Mouse (Mus musculus) neural tube, embryonic 15.5 days (tissue): ENCODE measurements around the gene Zfp719. TPM values are rescaled to one million over a fixed set of nuclear protein-coding genes. Genes with fewer than 3 reads are reported as not detected.

Experiments used
- ATAC-seq: fragments of 200-750 bp; cut with Nextera tagmentation; 2 replicates; pipeline ENCODE4 v1.8.0; 2017; ENCODE audit warnings: mild to moderate bottlenecking, moderate TSS enrichment, moderate library complexity; ENCODE audit not compliant: low FRiP score
- H3K27ac ChIP-seq: fragments of 300-500 bp; sonication (generic); replicated peaks from 2 replicates; pipeline ENCODE4 v1.5.1; 2015; ENCODE audit warnings: mild to moderate bottlenecking, inconsistent platforms
- H3K27me3 ChIP-seq: fragments of 300-500 bp; sonication (generic); replicated peaks from 2 replicates; pipeline ENCODE4 v1.6.1; 2015; ENCODE audit warnings: inconsistent platforms
- H3K36me3 ChIP-seq: fragments of 300-500 bp; sonication (generic); 2 replicates; pipeline ENCODE4 v1.6.1; 2015; ENCODE audit warnings: inconsistent platforms
- H3K4me1 ChIP-seq: fragments of 300-500 bp; sonication (generic); 2 replicates; pipeline ENCODE4 v1.6.1; 2015; ENCODE audit warnings: inconsistent platforms
- H3K4me2 ChIP-seq: fragments of 300-500 bp; sonication (generic); 2 replicates; pipeline ENCODE4 v1.6.1; 2015; ENCODE audit warnings: inconsistent platforms, mild to moderate bottlenecking, moderate library complexity
- H3K4me3 ChIP-seq: fragments of 300-500 bp; sonication (generic); replicated peaks from 2 replicates; pipeline ENCODE4 v1.5.1; 2015; ENCODE audit warnings: mild to moderate bottlenecking, inconsistent platforms
- H3K9ac ChIP-seq: fragments of 300-500 bp; sonication (generic); replicated peaks from 2 replicates; pipeline ENCODE4 v1.6.1; 2015; ENCODE audit warnings: mild to moderate bottlenecking, inconsistent platforms
- H3K9me3 ChIP-seq: fragments of 300-500 bp; sonication (generic); replicated peaks from 2 replicates; pipeline ENCODE4 v1.6.1; 2016; ENCODE audit warnings: inconsistent platforms
- WGBS: fragments of 180-500 bp; shearing (Covaris S2); methylation state at CpG from one replicate; pipeline ENCODE4 v1.1.7; 2015; ENCODE audit warnings: mixed read lengths; 5-methylcytosine and 5-hydroxymethylcytosine counted together
- polyA plus RNA-seq: library from polyadenylated mRNA; unstranded; fragments of >200 nt; fragmentation: Nextera tagmentation; extraction: Ambion mirVana; gene quantifications from 2 replicates; pipeline ENCODE4 v1.2.1, GENCODE M21; 2015

Gene Zfp719
- polyA plus RNA-seq, 1 experiment from 2014 or later: 13.3 TPM

DNA sequence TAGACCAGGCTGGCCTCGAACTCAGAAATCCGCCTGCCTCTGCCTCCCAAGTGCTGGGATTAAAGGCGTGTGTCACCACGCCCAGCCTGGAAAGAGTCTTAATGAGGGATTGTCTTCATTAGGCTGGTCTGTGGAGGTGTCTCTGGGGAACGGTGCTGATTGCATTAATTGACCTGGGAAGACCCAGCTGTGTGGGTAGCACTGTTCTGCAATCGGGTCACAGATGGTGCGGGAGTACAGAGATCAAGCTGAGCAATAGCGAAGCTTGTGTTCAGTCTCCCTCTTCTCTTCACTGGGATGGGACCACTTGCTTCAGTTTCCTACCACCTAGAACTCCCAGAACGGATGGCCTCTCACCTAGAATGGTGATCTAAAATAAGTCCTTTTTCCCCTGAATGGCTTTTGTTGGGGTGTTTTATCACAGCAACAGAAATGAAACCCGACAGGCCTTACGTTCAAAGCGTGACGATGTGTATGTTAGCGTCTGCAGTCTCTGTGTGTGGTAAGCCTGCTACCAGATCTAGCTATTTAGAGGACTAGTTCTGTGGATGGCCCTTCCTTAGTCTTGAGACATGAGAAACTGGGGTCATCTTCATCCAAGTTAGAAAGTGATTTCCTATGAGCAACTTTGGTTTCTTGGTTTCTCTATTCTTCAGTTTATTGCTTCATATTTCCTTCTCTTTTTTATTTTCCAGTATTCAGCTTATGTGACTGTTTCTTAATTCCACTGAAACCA, 34.6 kb downstream of the Zfp719 start:
- no peak for ATAC-seq

GRCm38 (mm10) chr7:43622927-43623326, 43.5 kb downstream of the Zfp719 start:
- no peak overlapping the region for H3K4me3 ChIP-seq
- no peaks in the 10 kb centered on the region for H3K9me3 ChIP-seq
- peaks cover 3% of the 10 kb centered on the region; the same call in 1 of the 2 replicates for H3K4me1 ChIP-seq
- no peaks in the 10 kb centered on the region for H3K27me3 ChIP-seq
- no peaks in the 10 kb centered on the region for H3K36me3 ChIP-seq
- H3K27ac ChIP-seq: no peak overlapping the region
- no peak overlapping the region for H3K4me2 ChIP-seq
- H3K9ac ChIP-seq: no peak overlapping the region
- 83% methylated on average over 7 of the region's 7 CpGs for WGBS
- ATAC-seq: no peak

More for the DNA sequence above, 34.6 kb downstream of the Zfp719 start:
- no peak overlapping the region for H3K27ac ChIP-seq
- H3K9me3 ChIP-seq: no peaks in the 10 kb centered on the region
- H3K27me3 ChIP-seq: no peaks in the 10 kb centered on the region
- no peaks in the 10 kb centered on the region for H3K4me1 ChIP-seq
- WGBS: 84% methylated on average over 14 of the region's 14 CpGs
- H3K4me2 ChIP-seq: no peak overlapping the region
- H3K4me3 ChIP-seq: no peak overlapping the region
- no peaks in the 10 kb centered on the region for H3K36me3 ChIP-seq
- H3K9ac ChIP-seq: no peak overlapping the region

GRCm38 (mm10) chr7:43623819-43624218, 44.4 kb downstream of the Zfp719 start:
- 11% methylated on average over 10 of the region's 10 CpGs for WGBS
- no peak overlapping the region for H3K9ac ChIP-seq
- ATAC-seq: no peak

GRCm38 (mm10) chr7:43625065-43625464, 45.7 kb downstream of the Zfp719 start:
- Histone ChIP-seq H3K27me3 (no peaks in the 10 kb centered on the region), H3K4me2 (no peak overlapping the region), H3K9ac (no peak overlapping the region), H3K4me3 (no peak overlapping the region), H3K27ac (no peak overlapping the region), H3K4me1 (peaks cover 3% of the 10 kb centered on the region; the same call in 1 of the 2 replicates), H3K9me3 (no peaks in the 10 kb centered on the region), H3K36me3 (no peaks in the 10 kb centered on the region)
- ATAC-seq: peak; percentile 21; the same call in 1 of the 2 replicates
- WGBS: 84% methylated on average over 3 of the region's 3 CpGs

More at GRCm38 (mm10) chr7:43623819-43624218, 44.4 kb downstream of the Zfp719 start:
- Histone ChIP-seq H3K4me1 (peaks cover 3% of the 10 kb centered on the region; the same call in 1 of the 2 replicates), H3K4me3 (no peak overlapping the region), H3K27me3 (no peaks in the 10 kb centered on the region), H3K36me3 (no peaks in the 10 kb centered on the region), H3K27ac (no peak overlapping the region), H3K9me3 (no peaks in the 10 kb centered on the region), H3K4me2 (peak overlapping the region; percentile 39)

- no peak overlapping the region for H3K9ac ChIP-seq
- H3K4me2 ChIP-seq: no peak overlapping the region
- no peaks in the 10 kb centered on the region for H3K9me3 ChIP-seq
- H3K27ac ChIP-seq: no peak overlapping the region
- H3K36me3 ChIP-seq: no peaks in the 10 kb centered on the region
- no peak for ATAC-seq
- H3K27me3 ChIP-seq: no peaks in the 10 kb centered on the region
- WGBS: 86% methylated on average over 8 of the region's 8 CpGs
- no peak overlapping the region for H3K4me3 ChIP-seq
- H3K4me1 ChIP-seq: peaks cover 3% of the 10 kb centered on the region; the same call in 1 of the 2 replicates
Measured at GRCm38 (mm10) chr7:43625794-43626422, 46.5 kb downstream of the Zfp719 start.

DNA sequence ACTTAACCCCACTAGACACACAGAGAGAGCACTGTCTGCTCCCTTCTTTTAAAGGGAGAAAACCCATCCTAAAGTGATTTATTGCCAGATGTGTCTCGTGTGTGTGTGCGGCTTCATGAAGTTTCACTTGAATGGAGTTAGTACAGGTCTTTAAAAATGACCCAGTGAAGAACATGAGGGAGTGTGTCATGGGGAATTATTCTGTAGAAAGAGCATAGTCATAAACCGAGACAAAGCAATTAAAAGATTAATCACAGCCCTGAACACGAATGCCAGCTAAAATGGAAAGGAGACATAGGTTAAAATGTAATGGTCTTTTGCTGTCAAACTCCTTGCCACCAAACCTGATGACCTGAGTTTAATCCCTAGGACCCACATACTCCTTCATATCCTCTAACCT, 54.5 kb downstream of the Zfp719 start:
- Histone ChIP-seq H3K9ac (no peak overlapping the region), H3K36me3 (no peaks in the 10 kb centered on the region), H3K27me3 (no peaks in the 10 kb centered on the region), H3K27ac (no peak overlapping the region), H3K4me1 (no peaks in the 10 kb centered on the region), H3K4me3 (no peak overlapping the region), H3K4me2 (no peak overlapping the region), H3K9me3 (no peaks in the 10 kb centered on the region)
- ATAC-seq: no peak
- 45% methylated on average over 4 of the region's 4 CpGs for WGBS

DNA sequence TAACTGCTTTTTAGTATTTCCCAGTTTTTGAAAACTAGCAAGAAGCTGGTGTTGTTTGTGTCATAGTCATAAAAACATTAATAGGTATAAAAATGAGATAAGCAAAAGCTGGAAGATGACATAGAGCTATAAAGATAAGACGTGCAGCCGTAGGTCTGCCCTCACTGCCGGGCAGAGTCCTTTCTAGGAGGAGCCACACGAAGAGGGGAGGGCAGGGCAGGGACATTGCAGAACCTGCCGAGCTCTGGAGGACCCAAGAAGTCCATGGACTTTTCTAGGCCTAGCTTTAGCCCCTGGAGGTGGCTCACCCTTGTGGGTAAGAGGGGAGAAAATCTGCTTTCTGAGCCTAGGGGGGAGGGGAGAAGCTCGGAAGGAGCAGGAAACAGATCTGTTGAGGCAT, 55.1 kb downstream of the Zfp719 start, which contains the start of gene Ceacam18:
Gene Ceacam18 (plus strand): TSS at position 208 of the 400 bp plus-strand sequence.
- Histone ChIP-seq H3K36me3 (no peaks in the 10 kb centered on the region), H3K9ac (no peak within 1 kb of the TSS), H3K27me3 (no peaks in the 10 kb centered on the region), H3K9me3 (no peaks in the 10 kb centered on the region), H3K27ac (no peak within 1 kb of the TSS), H3K4me1 (no peaks in the 10 kb centered on the region), H3K4me2 (no peak within 1 kb of the TSS), H3K4me3 (no peak within 1 kb of the TSS)
- no peak for ATAC-seq
- 70% methylated on average over 6 of the region's 6 CpGs for WGBS

GRCm38 (mm10) chr7:43636194-43636593, 56.8 kb downstream of the Zfp719 start:
- no peaks in the 10 kb centered on the region for H3K4me1 ChIP-seq
- H3K27ac ChIP-seq: no peak overlapping the region
- no peak overlapping the region for H3K4me3 ChIP-seq
- no peaks in the 10 kb centered on the region for H3K27me3 ChIP-seq
- no peak for ATAC-seq
- H3K9me3 ChIP-seq: no peaks in the 10 kb centered on the region
- 64% methylated on average over 2 of the region's 2 CpGs for WGBS
- no peak overlapping the region for H3K4me2 ChIP-seq
- H3K36me3 ChIP-seq: no peaks in the 10 kb centered on the region
- H3K9ac ChIP-seq: no peak overlapping the region

DNA sequence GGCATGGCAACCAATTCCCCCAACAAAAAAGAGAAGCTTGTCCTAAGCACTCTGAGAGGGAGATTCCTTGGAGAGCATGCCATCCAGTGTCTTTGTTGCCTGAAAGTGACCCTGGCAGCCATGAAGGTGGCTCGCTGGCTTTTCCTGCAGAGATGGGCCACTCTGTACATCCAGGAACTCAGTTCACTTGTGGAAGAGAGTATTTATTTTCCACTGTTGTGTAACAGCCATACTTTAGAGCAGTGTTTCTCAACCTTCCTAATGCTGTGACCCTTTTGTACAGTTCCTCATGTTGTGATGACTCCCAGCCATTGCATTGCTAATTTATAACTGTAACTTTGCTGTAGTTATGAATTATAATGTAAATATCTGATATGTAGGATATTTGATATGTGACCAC, 57.7 kb downstream of the Zfp719 start:
- Histone ChIP-seq H3K9me3 (no peaks in the 10 kb centered on the region), H3K4me2 (no peak overlapping the region), H3K27ac (no peak overlapping the region), H3K4me1 (no peaks in the 10 kb centered on the region), H3K36me3 (no peaks in the 10 kb centered on the region), H3K9ac (no peak overlapping the region), H3K4me3 (no peak overlapping the region), H3K27me3 (no peaks in the 10 kb centered on the region)
- ATAC-seq: no peak
- 55% methylated on average over 1 of the region's 1 CpGs for WGBS

GRCm38 (mm10) chr7:43642587-43642986, 63.2 kb downstream of the Zfp719 start:
- H3K4me3 ChIP-seq: no peak overlapping the region
- no peak overlapping the region for H3K27ac ChIP-seq
- 85% methylated on average over 5 of the region's 5 CpGs for WGBS
- no peak overlapping the region for H3K9ac ChIP-seq
- no peak overlapping the region for H3K4me2 ChIP-seq
- H3K4me1 ChIP-seq: no peaks in the 10 kb centered on the region
- ATAC-seq: no peak
- H3K27me3 ChIP-seq: no peaks in the 10 kb centered on the region
- H3K9me3 ChIP-seq: no peaks in the 10 kb centered on the region
- no peaks in the 10 kb centered on the region for H3K36me3 ChIP-seq
